Mouse (Mus musculus) macrophage (primary cell): ENCODE results near the gene Zfp219. TPM values are rescaled to one million over a fixed set of nuclear protein-coding genes. Genes with fewer than 3 reads are reported as not detected.
A peak's percentile ranks its signal among the peaks of the same experiment; 100 is the strongest.

Experiments used
- H3K27ac ChIP-seq: fragments of 350-480 bp; formaldehyde crosslinking; 2 replicates; pipeline ENCODE4 v1.9.0; 2021
- H3K36me3 ChIP-seq: fragments of 350-480 bp; formaldehyde crosslinking; 2 replicates; pipeline ENCODE4 v1.9.0; 2021; ENCODE audit errors: inconsistent target
- H3K4me3 ChIP-seq: fragments of 350-480 bp; formaldehyde crosslinking; 2 replicates; pipeline ENCODE4 v1.9.0; 2021; ENCODE audit errors: inconsistent target
- H3K79me2 ChIP-seq: fragments of 350-480 bp; formaldehyde crosslinking; 2 replicates; pipeline ENCODE4 v1.9.0; 2021; ENCODE audit errors: inconsistent target
- WGBS: methylation state at CpG from one replicate; pipeline ENCODE4 v1.1.7; 2026; ENCODE audit warnings: inconsistent platforms; ENCODE audit not compliant: missing documents; 5-methylcytosine and 5-hydroxymethylcytosine counted together
- polyA plus RNA-seq: library from polyadenylated mRNA; stranded (reverse); fragments of 250-400 nt; gene quantifications from 3 replicates; pipeline ENCODE4 v1.2.4, GENCODE M21; 2018; ENCODE audit warnings: inconsistent platforms

Zfp219 gene
- polyA plus RNA-seq, 1 experiment from 2014 or later: 7.2 TPM

DNA sequence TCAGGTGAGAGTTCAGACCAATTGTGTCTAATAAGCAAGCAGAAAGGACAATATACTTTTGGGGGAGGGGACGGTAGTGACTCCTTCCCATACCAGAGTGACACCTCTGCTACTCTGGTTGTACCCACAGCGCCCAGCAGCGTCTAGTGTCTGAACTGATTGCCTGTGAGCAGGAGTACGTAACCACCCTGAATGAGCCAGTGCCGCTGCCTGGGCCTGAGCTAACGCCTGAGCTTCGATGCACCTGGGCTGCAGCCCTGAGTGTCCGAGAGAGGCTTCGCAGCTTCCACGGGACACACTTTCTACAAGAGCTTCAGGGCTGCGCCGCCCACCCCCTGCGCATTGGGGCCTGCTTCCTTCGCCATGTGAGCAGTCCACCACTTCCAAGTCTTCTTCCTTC, 23.1 kb downstream of the Zfp219 start:
- 95% methylated on average over 14 of the region's 14 CpGs for WGBS
- H3K36me3 ChIP-seq: no peaks in the 10 kb centered on the region
- H3K4me3 ChIP-seq: no peak overlapping the region

DNA sequence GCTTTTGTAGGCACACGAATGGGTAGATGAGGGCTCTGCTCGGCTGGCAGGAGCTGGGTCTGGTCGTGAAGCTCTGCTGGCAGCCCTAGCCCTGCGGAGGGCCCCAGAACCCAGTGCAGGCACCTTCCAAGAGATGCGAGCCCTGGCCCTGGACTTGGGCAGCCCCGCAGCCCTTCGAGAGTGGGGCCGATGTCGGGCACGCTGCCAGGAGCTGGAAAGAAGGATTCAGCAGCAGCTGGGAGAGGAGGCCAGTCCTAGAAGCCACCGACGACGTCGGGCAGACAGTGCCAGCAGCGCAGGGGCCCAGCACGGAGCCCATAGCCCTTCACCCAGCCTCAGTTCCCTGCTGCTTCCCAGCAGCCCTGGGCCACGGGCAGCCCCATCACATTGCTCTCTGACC, 23.7 kb downstream of the Zfp219 start:
- Histone ChIP-seq H3K79me2 (no peaks in the 10 kb centered on the region), H3K4me3 (no peak overlapping the region), H3K27ac (no peak overlapping the region), H3K36me3 (no peaks in the 10 kb centered on the region)
- WGBS: 93% methylated on average over 16 of the region's 17 CpGs

More for the DNA sequence above, 23.1 kb downstream of the Zfp219 start:
- Histone ChIP-seq H3K27ac (no peak overlapping the region), H3K79me2 (no peaks in the 10 kb centered on the region)

DNA sequence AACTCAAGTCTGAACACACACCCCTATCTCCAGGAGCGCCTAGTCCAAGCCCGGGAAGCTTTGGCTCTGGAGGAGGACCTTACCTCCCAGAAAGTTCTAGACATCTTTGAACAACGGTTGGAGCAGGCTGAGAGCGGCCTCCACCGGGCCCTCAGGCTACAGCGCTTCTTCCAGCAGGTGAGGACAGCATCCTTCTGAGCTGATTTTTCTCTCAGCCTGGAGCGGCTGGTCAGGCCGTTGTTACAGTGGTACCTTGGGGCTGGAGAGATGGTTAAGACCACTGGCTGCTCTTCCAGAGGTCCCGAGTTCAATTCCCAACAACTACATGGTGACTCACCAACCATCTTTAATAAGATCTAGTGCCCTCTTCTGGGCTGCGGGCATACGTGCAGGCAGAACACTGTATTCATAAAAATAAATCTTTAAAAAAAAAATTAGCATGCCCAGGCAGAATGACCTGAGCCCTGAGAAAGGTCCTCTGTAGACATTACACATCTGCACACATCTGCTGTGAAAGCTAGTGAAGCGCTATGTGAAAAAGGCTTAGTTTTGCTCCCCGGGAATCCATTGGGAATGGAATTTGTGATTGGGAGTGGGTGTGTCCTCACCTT, 24.2 kb downstream of the Zfp219 start:
- WGBS: 95% methylated on average over 13 of the region's 13 CpGs

DNA sequence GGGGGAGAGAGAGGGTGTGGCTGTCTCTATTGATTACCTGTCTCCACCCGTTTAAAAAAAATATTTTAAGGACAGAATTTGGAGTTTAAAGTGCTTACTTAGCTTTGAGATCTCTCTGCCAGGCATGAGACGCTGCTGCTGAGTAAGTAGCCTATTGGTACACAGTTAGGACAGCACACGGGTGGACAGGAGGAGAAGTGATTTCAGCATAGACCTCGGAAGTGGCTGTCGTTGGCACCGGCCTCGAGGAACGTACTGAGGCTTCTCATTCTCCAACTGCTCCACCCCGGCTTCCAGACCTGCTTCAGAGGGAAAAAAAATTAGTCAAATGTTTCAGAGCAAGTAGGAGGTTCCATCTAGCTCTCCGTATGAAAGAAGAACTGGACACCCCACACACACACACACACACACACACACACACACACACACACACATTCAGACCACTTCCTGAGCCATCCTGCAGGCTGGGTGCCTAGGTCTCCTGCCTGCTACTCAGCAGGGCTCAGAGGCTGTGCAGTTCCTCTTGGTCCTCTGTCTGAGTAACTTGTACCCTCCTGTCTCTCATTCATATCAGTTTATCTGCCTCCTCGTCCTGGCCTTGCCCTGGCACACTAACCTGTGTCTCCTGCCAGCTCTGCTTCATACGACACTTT, 25.2 kb downstream of the Zfp219 start:
- Histone ChIP-seq H3K27ac (no peak overlapping the region), H3K4me3 (no peak overlapping the region), H3K36me3 (no peaks in the 10 kb centered on the region), H3K79me2 (no peaks in the 10 kb centered on the region)
- WGBS: 26% methylated on average over 12 of the region's 12 CpGs

More for the DNA sequence above, 24.2 kb downstream of the Zfp219 start:
- Histone ChIP-seq H3K36me3 (no peaks in the 10 kb centered on the region), H3K4me3 (no peak overlapping the region), H3K27ac (no peak overlapping the region), H3K79me2 (no peaks in the 10 kb centered on the region)

DNA sequence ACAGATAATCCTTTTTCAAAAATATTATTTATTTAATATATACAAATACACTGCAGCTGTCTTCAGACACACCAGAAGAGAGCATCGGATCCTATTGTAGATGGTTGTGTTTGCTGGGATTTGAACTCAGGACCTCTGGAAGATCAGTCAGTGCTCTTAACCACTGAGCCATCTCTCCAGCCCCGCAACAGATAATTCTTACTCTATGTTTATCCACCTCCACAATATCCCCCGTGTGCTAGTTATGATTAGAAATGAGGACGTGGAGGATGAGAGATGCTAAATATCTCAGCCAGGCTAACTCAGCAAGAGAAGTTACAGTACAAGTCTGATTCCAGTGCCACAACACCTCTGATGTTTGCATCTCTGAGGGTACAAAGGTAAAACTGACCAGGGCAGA, 26.1 kb downstream of the Zfp219 start:
- no peaks in the 10 kb centered on the region for H3K79me2 ChIP-seq
- H3K36me3 ChIP-seq: no peaks in the 10 kb centered on the region
- 97% methylated on average over 4 of the region's 4 CpGs for WGBS
- no peak overlapping the region for H3K4me3 ChIP-seq
- no peak overlapping the region for H3K27ac ChIP-seq

DNA sequence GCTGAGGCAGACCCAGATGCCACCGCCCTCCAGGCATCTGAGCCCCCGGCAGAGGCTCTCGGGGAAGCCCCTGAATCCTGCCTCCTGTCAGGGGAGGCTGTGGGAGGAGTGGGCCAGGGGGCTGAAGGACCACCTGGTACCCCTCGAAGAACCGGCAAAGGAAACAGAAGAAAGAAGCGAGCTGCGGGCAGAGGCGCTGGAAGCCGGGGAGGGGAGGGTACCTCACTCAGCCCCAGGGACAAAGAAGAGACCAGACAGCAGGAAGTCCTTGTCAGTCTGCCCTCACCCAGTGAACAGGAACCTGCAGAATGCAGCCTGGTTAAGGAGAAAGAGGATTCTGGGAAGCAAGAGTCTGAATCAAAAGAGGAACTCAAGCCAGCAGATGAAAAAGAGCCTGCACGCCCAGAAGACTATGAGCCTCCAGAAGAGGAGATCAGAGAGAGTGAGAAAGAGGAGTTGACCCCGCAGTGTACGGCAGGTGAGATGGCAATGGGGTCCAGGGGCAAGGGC, 31.0 kb downstream of the Zfp219 start:
- Histone ChIP-seq H3K79me2 (no peaks in the 10 kb centered on the region), H3K27ac (no peak overlapping the region), H3K36me3 (no peaks in the 10 kb centered on the region), H3K4me3 (no peak overlapping the region)
- WGBS: 41% methylated on average over 12 of the region's 12 CpGs

DNA sequence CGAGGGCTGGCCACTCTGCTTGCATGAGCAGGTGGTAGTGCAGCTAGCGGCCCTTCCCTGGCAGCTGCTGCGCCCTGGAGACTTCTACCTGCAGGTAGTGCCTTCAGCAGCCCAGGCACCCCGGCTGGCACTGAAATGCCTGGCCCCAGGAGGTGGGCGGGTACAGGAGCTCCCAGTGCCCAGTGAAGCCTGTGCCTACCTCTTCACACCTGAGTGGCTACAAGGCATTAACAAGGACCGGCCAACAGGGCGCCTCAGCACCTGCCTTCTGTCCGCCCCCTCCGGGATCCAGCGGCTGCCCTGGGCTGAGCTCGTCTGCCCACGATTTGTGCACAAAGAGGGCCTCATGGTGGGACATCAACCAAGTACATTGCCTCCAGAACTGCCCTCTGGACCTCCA, 31.8 kb downstream of the Zfp219 start:
- WGBS: 93% methylated on average over 12 of the region's 12 CpGs
- H3K4me3 ChIP-seq: no peak overlapping the region
- no peaks in the 10 kb centered on the region for H3K79me2 ChIP-seq
- H3K36me3 ChIP-seq: no peaks in the 10 kb centered on the region
- no peak overlapping the region for H3K27ac ChIP-seq

DNA sequence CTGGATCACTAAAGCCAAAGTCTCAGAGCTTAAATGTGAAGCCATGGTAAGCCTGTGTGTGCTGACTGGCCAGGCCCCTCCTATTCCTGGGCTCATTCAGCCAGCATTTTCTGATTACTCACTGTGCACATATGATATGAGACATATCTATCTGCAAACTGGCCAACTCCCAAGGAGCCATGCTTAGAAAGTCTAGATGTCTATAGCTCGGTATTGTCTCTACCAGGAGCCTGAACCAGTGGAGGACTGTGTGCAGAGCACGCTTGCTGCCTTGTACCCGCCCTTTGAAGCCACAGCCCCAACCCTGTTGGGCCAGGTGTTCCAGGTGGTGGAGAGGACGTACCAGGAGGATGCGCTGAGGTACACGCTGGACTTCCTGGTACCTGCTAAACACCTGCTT, 33.4 kb downstream of the Zfp219 start:
- Histone ChIP-seq H3K27ac (no peak overlapping the region), H3K4me3 (no peak overlapping the region)
- 96% methylated on average over 6 of the region's 6 CpGs for WGBS

DNA sequence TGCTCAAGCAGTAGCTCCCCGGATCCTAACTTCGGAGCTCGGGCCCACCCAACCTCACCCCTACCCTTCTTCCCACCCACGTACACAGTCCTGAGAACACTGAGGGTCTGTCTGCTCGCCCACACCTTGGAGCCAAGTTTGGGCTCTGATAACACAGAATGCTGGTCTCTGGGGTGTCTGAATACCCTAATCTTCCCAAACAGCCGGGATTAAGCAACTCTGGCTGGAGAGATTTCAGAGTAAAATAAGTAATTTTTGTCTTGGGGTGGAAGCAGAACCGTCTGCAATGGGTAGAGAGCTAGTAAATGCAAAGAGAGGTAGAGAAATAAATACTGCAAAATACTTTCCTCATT, 34.4 kb downstream of the Zfp219 start:
- no peak overlapping the region for H3K4me3 ChIP-seq
- no peak overlapping the region for H3K27ac ChIP-seq
- H3K36me3 ChIP-seq: no peaks in the 10 kb centered on the region
- no peaks in the 10 kb centered on the region for H3K79me2 ChIP-seq
- WGBS: 38% methylated on average over 7 of the region's 7 CpGs

More for the DNA sequence above, 33.4 kb downstream of the Zfp219 start:
- Histone ChIP-seq H3K79me2 (no peaks in the 10 kb centered on the region), H3K36me3 (no peaks in the 10 kb centered on the region)

DNA sequence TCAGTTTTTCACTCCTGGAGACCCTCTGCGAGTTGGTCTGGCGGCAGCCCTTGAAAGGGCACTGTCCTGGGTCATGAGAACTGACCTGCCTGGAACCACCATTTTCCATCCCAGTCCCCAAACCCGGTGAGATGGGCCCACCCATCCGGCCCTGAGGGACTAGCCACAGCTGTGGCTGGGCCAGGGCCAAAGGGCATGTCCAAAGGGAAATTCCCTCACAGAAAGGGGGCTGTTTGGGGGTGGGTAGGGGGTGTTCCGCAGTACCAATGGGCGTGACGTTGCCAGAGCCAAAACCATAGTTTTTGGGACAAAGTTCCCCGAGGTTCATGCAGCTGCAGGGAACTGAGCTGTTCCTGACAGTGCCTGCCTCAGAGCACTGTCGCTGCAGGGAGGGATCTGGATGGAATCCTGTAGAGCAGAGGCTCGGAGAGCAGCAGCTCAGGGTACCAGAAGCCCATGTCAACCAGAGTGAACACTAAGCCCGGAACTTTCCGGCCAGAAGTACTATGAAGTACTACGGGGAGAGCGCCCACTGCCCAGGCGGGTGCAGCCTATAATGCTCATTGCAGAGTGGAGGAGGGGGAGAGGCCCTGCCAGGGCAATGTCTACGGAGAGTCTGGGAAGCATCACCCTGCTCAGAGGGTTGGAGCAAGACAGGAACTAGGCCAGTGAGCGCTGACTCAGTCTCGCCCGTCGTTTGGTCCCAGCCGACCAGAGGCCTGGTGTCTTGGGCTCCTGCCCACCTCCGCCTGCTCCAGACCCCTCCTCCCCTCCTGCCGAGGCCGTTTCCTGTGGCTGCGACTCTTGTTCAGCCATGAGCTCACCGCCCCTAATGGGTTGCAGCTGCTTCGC, 35.0 kb downstream of the Zfp219 start:
- 23% methylated on average over 27 of the region's 27 CpGs for WGBS
- H3K36me3 ChIP-seq: no peaks in the 10 kb centered on the region
- no peaks in the 10 kb centered on the region for H3K79me2 ChIP-seq
- peak overlapping the region; percentile 5; the same call in 1 of the 2 replicates for H3K4me3 ChIP-seq
- no peak overlapping the region for H3K27ac ChIP-seq

DNA sequence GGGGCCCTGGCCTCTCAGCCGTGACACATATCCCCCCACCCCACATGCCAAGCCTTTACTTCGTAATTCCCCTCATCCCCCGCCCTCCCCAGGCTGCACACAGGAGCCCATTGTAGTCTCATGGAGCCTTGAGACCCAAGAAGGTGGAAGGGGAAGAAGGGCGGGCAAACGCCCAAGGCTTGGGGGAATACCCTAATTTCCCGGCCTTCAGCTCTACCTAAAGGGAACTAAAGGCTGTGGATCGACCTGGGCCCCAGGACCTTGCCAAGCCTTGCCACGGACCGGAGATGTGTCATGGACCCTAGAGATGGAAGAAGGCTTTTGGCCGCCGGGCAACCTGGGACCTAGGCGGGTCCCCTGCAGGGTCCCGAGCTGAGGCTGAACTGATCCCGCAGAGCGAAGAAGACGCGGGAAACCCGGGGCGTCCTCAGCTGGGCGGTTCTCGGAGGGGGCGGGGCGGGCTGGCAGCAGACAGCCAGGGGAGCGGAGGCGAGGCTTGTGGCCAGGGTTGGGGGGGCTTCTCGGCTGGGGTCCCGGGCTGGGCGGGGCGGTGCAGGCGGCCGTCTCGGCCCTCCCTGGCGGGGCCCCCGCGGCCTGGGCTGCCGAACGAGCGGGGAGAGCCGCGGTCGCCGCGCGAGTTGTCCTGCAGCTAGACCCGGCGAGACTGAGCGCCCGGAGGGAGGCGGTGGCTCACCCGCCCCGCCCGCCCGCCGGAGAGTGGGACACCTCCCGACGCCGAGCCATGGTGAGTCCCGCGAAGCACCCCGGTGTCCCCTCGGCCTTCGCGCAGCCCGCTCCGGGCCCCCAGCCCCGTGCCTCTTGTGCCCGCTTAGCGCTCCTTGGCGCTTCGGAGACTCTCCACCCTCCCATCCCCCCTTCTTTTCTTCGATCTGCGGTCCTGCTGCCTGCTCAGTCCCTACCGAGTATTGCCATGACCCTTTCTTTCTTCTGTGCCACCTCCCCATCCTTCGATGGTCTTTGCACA, 36.0 kb downstream of the Zfp219 start, which contains the start of gene Arhgef40:
Arhgef40 (plus strand) TSS at position 473 of the 985 bp plus-strand sequence.
- Histone ChIP-seq H3K27ac (no peak within 1 kb of the TSS), H3K36me3 (no peaks in the 10 kb centered on the region), H3K79me2 (no peaks in the 10 kb centered on the region), H3K4me3 (peak within 1 kb of the TSS; percentile 5; the same call in 1 of the 2 replicates)
- 1% methylated on average over 72 of the region's 74 CpGs for WGBS

DNA sequence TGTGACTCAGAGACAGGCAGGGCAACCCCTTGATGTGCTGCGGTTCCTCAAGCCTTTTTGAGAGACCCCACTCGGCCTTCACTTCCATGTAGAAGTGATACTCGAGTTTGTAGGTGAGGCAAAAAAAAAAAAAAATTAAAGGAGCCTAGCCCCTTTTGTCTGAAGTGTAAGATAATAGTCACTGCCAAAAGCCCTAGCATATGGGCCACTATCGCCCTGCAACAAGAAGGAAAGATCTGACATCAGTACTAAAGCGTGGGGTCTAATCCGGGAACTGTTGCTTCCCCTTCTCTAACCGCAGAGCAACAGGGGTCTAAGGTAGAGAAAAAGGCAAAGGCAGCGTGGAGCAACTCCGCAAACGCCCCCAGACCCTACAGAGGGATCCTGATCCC, 36.7 kb downstream of the Zfp219 start:
- H3K79me2 ChIP-seq: no peaks in the 10 kb centered on the region
- 18% methylated on average over 10 of the region's 10 CpGs for WGBS
- no peak overlapping the region for H3K4me3 ChIP-seq
- no peaks in the 10 kb centered on the region for H3K36me3 ChIP-seq
- no peak overlapping the region for H3K27ac ChIP-seq

DNA sequence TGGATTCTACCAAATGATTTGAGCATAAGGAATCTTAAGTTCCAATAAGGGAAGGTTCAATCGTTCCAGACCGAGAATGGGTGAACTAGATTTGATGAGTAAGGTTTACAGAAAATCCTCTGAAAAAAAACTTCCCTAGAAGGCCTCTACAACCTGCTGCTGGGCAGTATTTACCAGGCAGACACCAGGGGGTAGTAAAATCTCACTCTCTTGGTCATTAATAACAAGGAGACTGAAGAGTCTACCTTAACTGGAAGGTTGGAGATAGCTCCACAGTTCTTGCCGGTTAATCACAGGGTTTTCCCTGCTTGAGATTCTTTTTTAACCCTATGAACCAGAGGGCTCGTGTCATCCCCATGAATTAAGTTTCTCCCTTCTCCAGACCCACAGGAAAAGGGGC, 37.3 kb downstream of the Zfp219 start:
- Histone ChIP-seq H3K36me3 (no peaks in the 10 kb centered on the region), H3K27ac (no peak overlapping the region), H3K4me3 (no peak overlapping the region), H3K79me2 (no peaks in the 10 kb centered on the region)
- 81% methylated on average over 4 of the region's 4 CpGs for WGBS

DNA sequence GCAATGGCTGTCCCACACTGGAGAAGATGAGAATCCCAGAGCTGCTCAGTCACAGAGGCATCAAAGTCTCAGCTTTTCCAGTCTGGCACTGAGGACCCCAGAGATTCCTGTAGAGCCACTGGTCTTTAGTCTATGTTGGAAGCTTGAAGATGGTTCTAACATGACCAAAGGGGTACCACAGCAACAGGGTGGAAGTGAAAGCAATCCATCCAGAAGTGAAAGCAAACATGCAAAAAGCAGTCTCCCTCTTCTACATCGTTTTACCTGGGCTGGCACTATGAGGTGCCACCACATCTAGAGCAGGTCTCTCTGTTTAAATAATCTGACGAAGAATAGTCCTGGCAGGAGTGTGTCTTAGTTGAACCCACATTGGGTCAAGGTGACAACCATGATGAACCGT, 41.3 kb downstream of the Zfp219 start:
- no peak overlapping the region for H3K4me3 ChIP-seq
- 58% methylated on average over 3 of the region's 3 CpGs for WGBS
- H3K27ac ChIP-seq: no peak overlapping the region
- no peaks in the 10 kb centered on the region for H3K79me2 ChIP-seq
- no peaks in the 10 kb centered on the region for H3K36me3 ChIP-seq
